Mouse (Mus musculus): ENCODE results near the gene Homer1. TPM values are rescaled to one million over a fixed set of nuclear protein-coding genes. Genes with fewer than 3 reads are reported as not detected.

Homer1 gene
- polyA plus RNA-seq (2015; fragmentation: Nextera tagmentation; extraction: Ambion mirVana) = 11.7 and 13.9 TPM in 2 replicates

- Histone ChIP-seq H3K4me1 (no peaks in the 10 kb centered on the region), H3K27me3 (replicated peaks) (no peaks in the 10 kb centered on the region), H3K4me2 (no peak within 1 kb of the TSS), H3K4me3 (replicated peaks) (no peak within 1 kb of the TSS), H3K9me3 (replicated peaks) (no peaks in the 10 kb centered on the region), H3K9ac (replicated peaks) (no peak within 1 kb of the TSS), H3K36me3 (no peaks in the 10 kb centered on the region), H3K27ac (replicated peaks) (no peak within 1 kb of the TSS)
- no peak for ATAC-seq (ENCODE audit: low FRiP score)
- 63% methylated on average over 5 of the region's 5 CpGs for WGBS
Measured at GRCm38 (mm10) chr13:93299316-93299715, at the start of gene Homer1. Gene Homer1, plus strand, starts transcription at chr13:93299635.

- H3K27ac ChIP-seq (replicated peaks) = no peak overlapping the region; the same call in 1 of the 2 replicates
- no peaks in the 10 kb centered on the region for H3K36me3 ChIP-seq
- ATAC-seq (ENCODE audit: low FRiP score) = no peak
- no peak overlapping the region for H3K4me3 ChIP-seq (replicated peaks)
- H3K9me3 ChIP-seq (replicated peaks) = no peaks in the 10 kb centered on the region
- no peak overlapping the region for H3K4me2 ChIP-seq
- 84% methylated on average over 6 of the region's 6 CpGs for WGBS
- peaks cover 3% of the 10 kb centered on the region; the same call in 1 of the 2 replicates for H3K4me1 ChIP-seq
- H3K9ac ChIP-seq (replicated peaks) = no peak overlapping the region
- no peaks in the 10 kb centered on the region for H3K27me3 ChIP-seq (replicated peaks)
Measured at GRCm38 (mm10) chr13:93251732-93252131, 47.7 kb upstream of the Homer1 start.

DNA sequence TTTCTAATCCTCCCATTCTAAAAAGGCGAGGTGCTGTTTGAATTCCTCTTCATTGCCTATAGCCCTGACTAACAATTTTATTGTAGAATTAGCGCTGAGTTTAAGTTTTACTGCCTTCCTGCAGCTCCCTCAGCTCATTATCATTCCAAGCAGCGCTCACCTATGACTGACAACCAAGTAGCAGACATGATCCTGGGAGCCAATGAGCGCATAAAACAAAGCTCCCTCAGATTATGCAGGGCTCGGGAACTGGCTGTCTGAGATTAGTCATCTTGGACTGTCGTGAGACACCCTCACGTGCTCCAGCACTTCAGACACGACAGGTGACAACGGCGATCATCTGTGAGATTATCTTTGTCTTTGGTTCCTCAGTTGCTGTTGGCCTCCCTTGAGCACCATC lies 47.3 kb upstream of the Homer1 start:
- Histone ChIP-seq H3K4me2 (no peak overlapping the region), H3K9ac (replicated peaks) (no peak overlapping the region), H3K27me3 (replicated peaks) (no peaks in the 10 kb centered on the region), H3K9me3 (replicated peaks) (no peaks in the 10 kb centered on the region), H3K36me3 (no peaks in the 10 kb centered on the region), H3K4me1 (peaks cover 3% of the 10 kb centered on the region; the same call in 1 of the 2 replicates), H3K4me3 (replicated peaks) (no peak overlapping the region), H3K27ac (replicated peaks) (no peak overlapping the region)
- ATAC-seq (ENCODE audit: low FRiP score) = peak; percentile 17; the same call in 1 of the 2 replicates
- WGBS = 60% methylated on average over 10 of the region's 10 CpGs

DNA sequence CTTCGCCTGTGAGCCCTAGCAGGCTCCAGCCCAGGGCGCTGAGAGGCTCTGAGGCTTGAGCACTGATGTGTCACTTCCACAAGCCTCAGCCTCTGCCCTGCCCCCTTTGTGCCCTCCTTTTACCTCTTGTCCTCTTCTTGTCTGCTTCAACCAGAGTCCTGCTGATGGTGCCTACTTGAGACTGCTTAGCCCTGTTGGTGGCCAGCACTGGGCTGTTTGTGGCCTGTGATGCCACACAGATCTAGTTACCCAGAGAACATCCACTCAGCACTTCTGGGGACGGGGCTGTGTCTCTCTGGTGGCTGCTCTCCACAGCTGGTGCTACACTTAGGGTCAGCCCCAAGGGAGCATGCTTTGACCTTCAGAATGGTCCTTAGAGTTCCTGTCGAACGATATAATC lies 46.5 kb upstream of the Homer1 start:
- no peak for ATAC-seq (ENCODE audit: low FRiP score)
- no peak overlapping the region for H3K4me2 ChIP-seq
- WGBS = 75% methylated on average over 5 of the region's 5 CpGs

DNA sequence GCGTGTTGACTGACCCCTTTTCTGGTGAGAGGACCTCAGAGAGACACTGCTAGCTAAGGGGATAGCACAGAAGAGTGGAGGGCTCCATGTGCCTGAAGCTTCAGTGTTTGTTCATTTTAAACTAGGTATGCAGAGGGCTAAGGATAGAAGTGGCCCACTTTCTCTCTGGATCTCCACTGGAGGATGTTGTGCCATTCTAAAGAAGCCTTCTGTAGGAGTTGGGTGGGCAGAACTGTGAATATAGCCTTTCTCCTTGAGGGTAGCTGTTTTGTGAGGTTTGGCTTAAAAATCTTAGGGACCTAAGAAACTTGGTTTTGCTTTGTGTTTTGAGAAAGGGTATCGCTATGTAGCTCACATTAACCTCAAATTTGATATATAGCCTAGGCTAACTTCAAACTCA lies 32.3 kb upstream of the Homer1 start:
- 91% methylated on average over 2 of the region's 2 CpGs for WGBS

More for the DNA sequence above, 46.5 kb upstream of the Homer1 start:
- H3K9me3 ChIP-seq (replicated peaks) = no peaks in the 10 kb centered on the region
- no peak overlapping the region for H3K9ac ChIP-seq (replicated peaks)
- no peak overlapping the region for H3K4me3 ChIP-seq (replicated peaks)
- H3K36me3 ChIP-seq = no peaks in the 10 kb centered on the region
- H3K27me3 ChIP-seq (replicated peaks) = no peaks in the 10 kb centered on the region
- no peak overlapping the region for H3K27ac ChIP-seq (replicated peaks)
- peaks cover 3% of the 10 kb centered on the region; the same call in 1 of the 2 replicates for H3K4me1 ChIP-seq

DNA sequence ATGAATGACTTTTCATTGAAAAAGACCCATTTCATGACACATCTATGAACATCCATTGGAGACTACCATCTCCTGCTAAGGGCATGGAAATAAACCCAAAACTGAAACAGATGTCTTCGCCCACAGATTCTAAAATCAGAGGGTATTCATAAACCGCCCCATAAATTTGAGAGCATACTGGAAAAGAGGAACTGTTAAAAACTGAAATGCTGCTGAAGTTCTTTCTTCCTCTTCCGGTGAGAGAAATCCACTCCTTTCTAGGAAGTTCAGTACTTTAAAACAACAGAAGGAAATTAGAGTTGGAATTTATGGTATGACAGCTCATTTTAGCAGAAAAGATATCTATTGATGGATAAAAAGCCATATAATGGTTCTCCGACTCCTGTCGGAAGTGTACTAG lies 1.1 kb downstream of the Homer1 start:
- no peaks in the 10 kb centered on the region for H3K9me3 ChIP-seq (replicated peaks)
- H3K4me3 ChIP-seq (replicated peaks) = no peak overlapping the region
- ATAC-seq (ENCODE audit: low FRiP score) = no peak
- H3K9ac ChIP-seq (replicated peaks) = no peak overlapping the region
- no peaks in the 10 kb centered on the region for H3K36me3 ChIP-seq
- 94% methylated on average over 5 of the region's 5 CpGs for WGBS
- peaks cover 2% of the 10 kb centered on the region; the same call in 1 of the 2 replicates for H3K4me1 ChIP-seq
- no peaks in the 10 kb centered on the region for H3K27me3 ChIP-seq (replicated peaks)
- H3K4me2 ChIP-seq = no peak overlapping the region
- no peak overlapping the region for H3K27ac ChIP-seq (replicated peaks)

More for the DNA sequence above, 32.3 kb upstream of the Homer1 start:
- no peak overlapping the region for H3K4me2 ChIP-seq
- no peak overlapping the region for H3K27ac ChIP-seq (replicated peaks)
- H3K9me3 ChIP-seq (replicated peaks) = no peaks in the 10 kb centered on the region
- no peaks in the 10 kb centered on the region for H3K4me1 ChIP-seq
- no peak overlapping the region for H3K4me3 ChIP-seq (replicated peaks)
- H3K36me3 ChIP-seq = no peaks in the 10 kb centered on the region
- H3K9ac ChIP-seq (replicated peaks) = no peak overlapping the region
- ATAC-seq (ENCODE audit: low FRiP score) = no peak
- no peaks in the 10 kb centered on the region for H3K27me3 ChIP-seq (replicated peaks)

- Histone ChIP-seq H3K36me3 (no peaks in the 10 kb centered on the region), H3K9me3 (replicated peaks) (no peaks in the 10 kb centered on the region), H3K4me2 (no peak overlapping the region), H3K27ac (replicated peaks) (no peak overlapping the region), H3K4me3 (replicated peaks) (no peak overlapping the region), H3K27me3 (replicated peaks) (no peaks in the 10 kb centered on the region), H3K9ac (replicated peaks) (no peak overlapping the region), H3K4me1 (peaks cover 5% of the 10 kb centered on the region; the same call in 1 of the 2 replicates)
- ATAC-seq (ENCODE audit: low FRiP score) = no peak
- WGBS = 83% methylated on average over 2 of the region's 2 CpGs
Measured at GRCm38 (mm10) chr13:93301060-93301459, 1.6 kb downstream of the Homer1 start.

GRCm38 (mm10) chr13:93302846-93303562 lies 3.6 kb downstream of the Homer1 start:
- H3K9ac ChIP-seq (replicated peaks) = peak overlapping the region; percentile 90
- H3K4me3 ChIP-seq (replicated peaks) = peak overlapping the region; percentile 91
- no peaks in the 10 kb centered on the region for H3K9me3 ChIP-seq (replicated peaks)
- peak overlapping the region; percentile 100 for H3K27ac ChIP-seq (replicated peaks)
- peak overlapping the region; percentile 77 for H3K4me2 ChIP-seq
- no peaks in the 10 kb centered on the region for H3K36me3 ChIP-seq
- H3K4me1 ChIP-seq = peaks cover 17% of the 10 kb centered on the region
- WGBS = 11% methylated on average over 19 of the region's 19 CpGs
- ATAC-seq (ENCODE audit: low FRiP score) = peak; percentile 67
- no peaks in the 10 kb centered on the region for H3K27me3 ChIP-seq (replicated peaks)

DNA sequence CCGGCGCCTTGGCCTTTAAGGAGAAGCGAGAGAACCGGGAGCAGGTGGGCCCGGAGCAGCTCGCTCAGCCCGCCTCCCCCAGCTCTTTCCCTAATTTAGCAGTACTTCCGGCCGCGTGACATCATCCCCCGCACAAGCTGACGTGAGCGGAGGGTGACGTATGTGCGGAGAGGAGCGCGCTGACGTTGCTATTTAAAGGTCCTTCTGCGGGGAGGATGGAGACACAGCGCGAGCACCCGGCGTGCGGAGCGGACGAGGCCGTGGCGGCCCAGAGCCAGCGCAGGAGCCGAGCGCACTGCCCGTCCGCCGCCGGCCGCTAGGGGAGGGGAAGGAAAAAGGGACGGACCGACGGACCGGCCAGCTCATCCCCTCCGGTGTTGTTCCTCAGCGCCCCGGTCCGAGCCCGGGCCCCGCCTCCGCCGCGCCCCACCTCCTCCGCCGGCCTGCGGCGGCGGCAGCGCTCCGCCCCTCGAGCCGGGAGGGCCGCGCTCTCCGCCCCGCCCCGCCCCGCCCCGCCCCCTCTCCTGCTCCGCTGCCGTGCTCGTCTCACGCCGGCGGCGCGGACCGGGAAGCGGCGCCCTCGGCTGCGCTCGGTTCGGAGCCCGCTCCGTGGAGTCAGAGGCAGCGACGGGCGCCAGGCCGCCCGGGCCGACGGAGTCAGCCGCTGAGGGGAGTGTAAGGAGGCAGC lies 4.3 kb downstream of the Homer1 start:
- no peaks in the 10 kb centered on the region for H3K9me3 ChIP-seq (replicated peaks)
- peak overlapping the region; percentile 91 for H3K4me3 ChIP-seq (replicated peaks)
- peak overlapping the region; percentile 77 for H3K4me2 ChIP-seq
- no peaks in the 10 kb centered on the region for H3K36me3 ChIP-seq
- under 1% methylated on average over 55 of the region's 90 CpGs for WGBS
- H3K27ac ChIP-seq (replicated peaks) = peak overlapping the region; percentile 100
- H3K27me3 ChIP-seq (replicated peaks) = no peaks in the 10 kb centered on the region
- peak overlapping the region; percentile 90 for H3K9ac ChIP-seq (replicated peaks)
- peaks cover 24% of the 10 kb centered on the region for H3K4me1 ChIP-seq
- ATAC-seq (ENCODE audit: low FRiP score) = peak; percentile 98

DNA sequence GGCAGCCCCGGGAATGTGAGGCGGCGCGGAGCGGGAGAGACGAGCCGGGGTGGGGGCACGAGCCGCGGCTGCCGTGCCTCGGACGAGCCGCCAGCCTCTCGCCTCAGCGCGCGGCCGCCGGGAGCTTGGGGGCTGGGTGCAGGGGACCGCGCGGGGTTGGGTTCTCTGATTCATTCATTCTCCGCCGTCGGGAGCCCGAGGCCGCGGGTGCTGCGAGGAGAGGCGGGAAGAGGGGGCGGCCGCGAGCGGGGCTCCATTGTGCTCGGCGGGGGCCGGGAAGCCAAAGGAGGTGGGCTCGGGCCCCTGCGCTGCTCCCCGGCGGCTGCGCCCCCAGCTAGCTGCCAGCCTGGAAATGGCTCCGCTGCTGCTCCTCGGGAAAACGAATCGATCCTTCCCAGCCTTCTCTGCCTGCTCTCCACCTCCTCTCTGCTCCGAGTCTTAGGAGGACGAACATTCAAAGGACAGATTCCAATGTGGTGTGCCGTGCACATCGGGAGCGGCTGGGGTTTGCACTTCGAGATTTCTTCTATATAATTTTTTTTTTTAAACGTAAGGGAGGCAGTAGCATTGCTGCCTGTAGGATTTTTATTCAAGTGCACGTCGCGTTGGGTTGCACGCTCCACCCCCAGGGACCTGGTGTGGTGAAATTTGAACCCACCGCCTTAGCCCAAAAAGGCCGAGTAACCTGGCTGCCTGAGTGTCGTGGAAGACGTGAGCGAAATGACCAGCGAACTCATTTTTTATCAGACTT lies 5.0 kb downstream of the Homer1 start:
- Histone ChIP-seq H3K4me2 (peak overlapping the region; percentile 77), H3K36me3 (no peaks in the 10 kb centered on the region), H3K4me3 (replicated peaks) (peak overlapping the region; percentile 91), H3K4me1 (peaks cover 29% of the 10 kb centered on the region), H3K27me3 (replicated peaks) (no peaks in the 10 kb centered on the region), H3K9ac (replicated peaks) (peak overlapping the region; percentile 90), H3K27ac (replicated peaks) (peak overlapping the region; percentile 100), H3K9me3 (replicated peaks) (no peaks in the 10 kb centered on the region)
- peak; percentile 13; the same call in 1 of the 2 replicates for ATAC-seq (ENCODE audit: low FRiP score)
- under 1% methylated on average over 40 of the region's 64 CpGs for WGBS

DNA sequence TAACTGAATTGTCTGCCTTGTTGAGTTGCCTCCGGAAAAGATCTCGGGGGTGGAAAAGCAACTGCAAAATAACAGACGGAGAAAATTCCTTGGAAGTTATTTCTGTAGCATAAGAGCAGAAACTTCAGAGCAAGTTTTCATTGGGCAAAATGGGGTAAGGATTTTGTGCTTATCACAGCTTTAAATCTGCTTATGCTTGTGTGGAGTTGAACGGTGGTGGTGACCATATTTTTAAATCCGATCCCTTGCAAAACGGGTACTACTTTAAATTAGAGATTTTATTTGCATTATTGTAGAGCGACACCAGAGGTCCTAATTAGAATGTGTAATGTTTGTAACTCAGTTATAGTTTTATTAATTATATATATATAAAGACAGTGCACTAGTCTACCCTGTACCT lies 5.7 kb downstream of the Homer1 start:
- ATAC-seq (ENCODE audit: low FRiP score) = no peak
- peak overlapping the region; percentile 100; the same call in 1 of the 2 replicates for H3K27ac ChIP-seq (replicated peaks)
- peak overlapping the region; percentile 91 for H3K4me3 ChIP-seq (replicated peaks)
- whole genome bisulfite sequencing = 7% methylated on average over 7 of the region's 7 CpGs
- H3K9me3 ChIP-seq (replicated peaks) = no peaks in the 10 kb centered on the region
- peaks cover 30% of the 10 kb centered on the region for H3K4me1 ChIP-seq
- peak overlapping the region; percentile 77 for H3K4me2 ChIP-seq
- no peaks in the 10 kb centered on the region for H3K36me3 ChIP-seq
- peak overlapping the region; percentile 90 for H3K9ac ChIP-seq (replicated peaks)
- no peaks in the 10 kb centered on the region for H3K27me3 ChIP-seq (replicated peaks)
